Mouse (Mus musculus) CH12F3 (cell line): ENCODE measurements around the gene Slc38a7.
"Not testable (repeated sequence)": the region's sequence is repeated elsewhere in the genome, so short reads cannot be mapped to it uniquely, and the experiment has no call there.

Experiments
- in situ Hi-C: fragments of 300-500 bp; cut with MboI; formaldehyde crosslinking; loops from 2 replicates; pipeline ENCODE4 v1.14.3; 2020; ENCODE audit warnings: low sequenced_read_pairs

Gene Slc38a7

GRCm38 (mm10) chr8:95809116-95809515 is 44.2 kb downstream of the Slc38a7 start:
- in situ Hi-C loops: no loop called here

- in situ Hi-C loops: no loop called here
These were observed 44.7 kb downstream of the Slc38a7 start for GRCm38 (mm10) chr8:95808631-95809030.

- in situ Hi-C loops: no loop called here
These were observed 45.5 kb downstream of the Slc38a7 start for GRCm38 (mm10) chr8:95807861-95808260.

GRCm38 (mm10) chr8:95807331-95807843 is 46.0 kb downstream of the Slc38a7 start, which contains the start of gene Cnot1:
Cnot1 (minus strand) TSS chr8:95807464.
- in situ Hi-C loops: no loop called here

- in situ Hi-C loops: no loop called here
These were observed 46.7 kb downstream of the Slc38a7 start for GRCm38 (mm10) chr8:95806461-95807191.

- in situ Hi-C loops: no loop called here
These were observed 47.9 kb downstream of the Slc38a7 start for GRCm38 (mm10) chr8:95805482-95805881.

- in situ Hi-C loops: no loop called here
These were observed 51.1 kb downstream of the Slc38a7 start for GRCm38 (mm10) chr8:95802231-95802630.

GRCm38 (mm10) chr8:95801476-95802064 is 51.8 kb downstream of the Slc38a7 start:
- in situ Hi-C loops: no loop called here

- in situ Hi-C loops: no loop called here
These were observed 53.0 kb downstream of the Slc38a7 start for GRCm38 (mm10) chr8:95800353-95800752.

GRCm38 (mm10) chr8:95799891-95800290 is 53.4 kb downstream of the Slc38a7 start:
- in situ Hi-C loops: no loop called here

GRCm38 (mm10) chr8:95799117-95799516 is 54.2 kb downstream of the Slc38a7 start:
- in situ Hi-C loops: no loop called here

- in situ Hi-C loops: not testable (repeated sequence)
These were observed 57.8 kb downstream of the Slc38a7 start for GRCm38 (mm10) chr8:95795333-95796061.
